Mouse (Mus musculus): ENCODE measurements around the gene Adssl1. TPM values are rescaled to one million over a fixed set of nuclear protein-coding genes. Genes with fewer than 3 reads are reported as not detected.

Adssl1 gene
- total and polyA plus RNA-seq, 3 experiments = 0.05 TPM; not detected in 2

DNA sequence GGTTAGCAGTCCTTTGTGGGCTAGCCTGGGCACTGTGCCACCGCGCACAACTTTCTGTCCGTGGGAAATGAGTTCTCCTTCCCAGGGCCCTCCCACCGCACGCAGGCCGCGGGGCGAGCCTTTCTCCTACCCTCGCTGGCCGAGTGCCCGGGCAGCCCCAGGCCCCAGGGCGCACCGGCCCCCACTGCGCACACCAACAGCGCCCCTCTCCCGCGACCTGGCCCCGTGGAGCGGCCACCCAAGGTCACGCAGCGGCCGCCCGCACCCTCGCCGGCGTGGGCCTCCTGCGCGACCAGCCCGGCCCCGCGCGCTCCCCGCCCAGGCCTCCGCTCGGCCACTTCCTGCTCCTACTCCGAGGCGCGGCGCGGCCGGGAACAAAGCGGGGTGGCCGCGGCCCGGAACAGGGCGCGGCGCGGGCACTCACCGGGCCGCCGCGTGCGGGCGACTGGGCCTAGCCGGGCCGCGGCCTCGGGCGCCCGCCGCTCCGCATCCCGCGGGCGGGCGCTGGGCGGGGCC, 53.8 kb downstream of the Adssl1 start:
- Histone ChIP-seq H3K9me3 (replicated peaks) (no peaks in the 10 kb centered on the region), H3K36me3 (replicated peaks) (peaks cover 41% of the 10 kb centered on the region), H3K27me3 (ENCODE audit: insufficient read depth, low read length) (peaks cover 21% of the 10 kb centered on the region), H3K4me1 (ENCODE audit: insufficient read depth, low read depth, low read length) (peaks cover 80% of the 10 kb centered on the region), H3K4me3 (ENCODE audit: low read depth, low read length) (peak overlapping the region; percentile 80)
- ATAC-seq (ENCODE audit: extremely low read depth, insufficient number of reproducible peaks, low FRiP score, poor library complexity, severe bottlenecking) (no peak), DNase-seq (ENCODE audit: low spot score) (peak; percentile 72)
- TF ChIP-seq TAL1 (conservative IDR thresholded peaks at IDR 0.05; ENCODE audit: low read depth, low read length) (no peak), POLR2AphosphoS5 (IDR thresholded peaks at IDR 0.05; ENCODE audit: insufficient replicate concordance, low read depth, low read length) (no peak), CTCF (IDR thresholded peaks at IDR 0.05; ENCODE audit: low read depth, low read length) (no peak), GATA2 (IDR thresholded peaks at IDR 0.05; ENCODE audit: borderline replicate concordance, low read depth, low read length) (no peak), GATA1 (IDR thresholded peaks at IDR 0.05; ENCODE audit: borderline replicate concordance, low read length) (no peak)

DNA sequence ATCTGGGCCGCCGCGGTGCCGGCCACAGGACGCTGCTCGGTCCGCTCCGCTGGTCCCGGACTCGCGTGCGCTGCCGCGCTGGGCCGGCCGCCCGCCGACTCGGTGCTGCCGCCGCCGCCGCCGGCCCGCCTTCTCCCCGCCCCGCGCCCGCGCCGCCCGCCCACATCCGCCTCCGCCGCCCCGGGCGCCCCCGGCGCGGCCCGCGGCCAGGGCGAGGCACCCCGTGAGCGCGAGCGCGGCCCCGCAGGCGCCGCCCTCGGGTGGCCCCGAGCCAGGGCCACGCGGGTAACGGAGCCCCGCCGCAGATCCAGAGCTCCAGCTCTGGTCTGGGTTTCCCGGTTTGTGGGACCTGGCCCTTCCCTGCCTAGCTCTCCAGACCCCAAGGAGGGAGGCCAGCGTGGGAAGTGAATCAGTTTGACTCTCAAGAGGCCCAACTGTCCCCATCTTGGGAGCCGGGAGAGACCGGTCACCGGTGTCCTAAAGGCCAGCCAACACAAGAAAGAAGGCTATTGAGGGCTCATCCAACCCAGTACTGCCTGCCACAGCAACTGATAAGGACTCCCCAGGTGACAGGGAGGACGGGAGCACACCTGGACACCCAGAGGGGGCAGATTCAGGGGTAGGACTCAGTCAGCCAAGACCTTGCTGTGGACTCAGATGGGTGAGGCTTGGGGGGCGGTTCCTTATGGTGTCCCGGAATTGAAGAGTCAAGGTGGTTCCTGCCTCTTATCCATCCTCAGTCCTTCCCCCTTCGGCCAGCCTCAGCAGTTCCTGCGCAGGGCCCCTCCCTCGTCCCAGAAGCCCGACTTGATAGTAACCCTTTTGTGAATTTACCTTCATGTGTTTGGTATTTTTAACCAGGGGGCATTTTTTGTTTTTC, 54.5 kb downstream of the Adssl1 start, which contains the start of gene Akt1:
Gene Akt1, minus strand, starts transcription at position 753 of the 880 bp plus-strand sequence.
- DNase-seq (ENCODE audit: low spot score) (peak; percentile 95), ATAC-seq (ENCODE audit: extremely low read depth, insufficient number of reproducible peaks, low FRiP score, poor library complexity, severe bottlenecking) (peak; percentile 68)
- peaks cover 3% of the 10 kb centered on the region for H3K9me3 ChIP-seq (replicated peaks)
- H3K4me1 ChIP-seq (ENCODE audit: insufficient read depth, low read depth, low read length) = peaks cover 78% of the 10 kb centered on the region
- TF ChIP-seq TAL1 (conservative IDR thresholded peaks at IDR 0.05; ENCODE audit: low read depth, low read length) = no peak
- no peak for TF ChIP-seq POLR2AphosphoS5 (IDR thresholded peaks at IDR 0.05; ENCODE audit: insufficient replicate concordance, low read depth, low read length)
- no peak for TF ChIP-seq GATA1 (IDR thresholded peaks at IDR 0.05; ENCODE audit: borderline replicate concordance, low read length)
- no peak for TF ChIP-seq CTCF (IDR thresholded peaks at IDR 0.05; ENCODE audit: low read depth, low read length)
- TF ChIP-seq GATA2 (IDR thresholded peaks at IDR 0.05; ENCODE audit: borderline replicate concordance, low read depth, low read length) = no peak
- H3K4me3 ChIP-seq (ENCODE audit: low read depth, low read length) = peak within 1 kb of the TSS; percentile 80
- peaks cover 28% of the 10 kb centered on the region for H3K27me3 ChIP-seq (ENCODE audit: insufficient read depth, low read length)
- H3K36me3 ChIP-seq (replicated peaks) = peaks cover 33% of the 10 kb centered on the region

GRCm38 (mm10) chr12:112675245-112676035, 55.6 kb downstream of the Adssl1 start:
- Histone ChIP-seq H3K36me3 (replicated peaks) (peaks cover 23% of the 10 kb centered on the region), H3K9me3 (replicated peaks) (peaks cover 7% of the 10 kb centered on the region), H3K27me3 (ENCODE audit: insufficient read depth, low read length) (peaks cover 38% of the 10 kb centered on the region), H3K4me3 (ENCODE audit: low read depth, low read length) (peak overlapping the region; percentile 80), H3K4me1 (ENCODE audit: insufficient read depth, low read depth, low read length) (peaks cover 74% of the 10 kb centered on the region)
- TF ChIP-seq GATA2 (IDR thresholded peaks at IDR 0.05; ENCODE audit: borderline replicate concordance, low read depth, low read length) (no peak), TAL1 (conservative IDR thresholded peaks at IDR 0.05; ENCODE audit: low read depth, low read length) (no peak), CTCF (IDR thresholded peaks at IDR 0.05; ENCODE audit: low read depth, low read length) (peak; percentile 86), GATA1 (IDR thresholded peaks at IDR 0.05; ENCODE audit: borderline replicate concordance, low read length) (no peak), POLR2AphosphoS5 (IDR thresholded peaks at IDR 0.05; ENCODE audit: insufficient replicate concordance, low read depth, low read length) (no peak)
- peak; percentile 56 for ATAC-seq (ENCODE audit: extremely low read depth, insufficient number of reproducible peaks, low FRiP score, poor library complexity, severe bottlenecking)
- DNase-seq (ENCODE audit: low spot score) = peak; percentile 94

- ATAC-seq (ENCODE audit: extremely low read depth, insufficient number of reproducible peaks, low FRiP score, poor library complexity, severe bottlenecking) = no peak
- peaks cover 6% of the 10 kb centered on the region for H3K36me3 ChIP-seq (replicated peaks)
- peaks cover 66% of the 10 kb centered on the region for H3K4me1 ChIP-seq (ENCODE audit: insufficient read depth, low read depth, low read length)
- no peak overlapping the region for H3K4me3 ChIP-seq (ENCODE audit: low read depth, low read length)
- no peak for DNase-seq (ENCODE audit: low spot score)
- H3K9me3 ChIP-seq (replicated peaks) = peaks cover 7% of the 10 kb centered on the region
- TF ChIP-seq GATA2 (IDR thresholded peaks at IDR 0.05; ENCODE audit: borderline replicate concordance, low read depth, low read length) (no peak), POLR2AphosphoS5 (IDR thresholded peaks at IDR 0.05; ENCODE audit: insufficient replicate concordance, low read depth, low read length) (no peak), GATA1 (IDR thresholded peaks at IDR 0.05; ENCODE audit: borderline replicate concordance, low read length) (no peak), TAL1 (conservative IDR thresholded peaks at IDR 0.05; ENCODE audit: low read depth, low read length) (no peak), CTCF (IDR thresholded peaks at IDR 0.05; ENCODE audit: low read depth, low read length) (no peak)
- H3K27me3 ChIP-seq (ENCODE audit: insufficient read depth, low read length) = peaks cover 55% of the 10 kb centered on the region
These were observed 57.2 kb downstream of the Adssl1 start for GRCm38 (mm10) chr12:112677076-112677475.

DNA sequence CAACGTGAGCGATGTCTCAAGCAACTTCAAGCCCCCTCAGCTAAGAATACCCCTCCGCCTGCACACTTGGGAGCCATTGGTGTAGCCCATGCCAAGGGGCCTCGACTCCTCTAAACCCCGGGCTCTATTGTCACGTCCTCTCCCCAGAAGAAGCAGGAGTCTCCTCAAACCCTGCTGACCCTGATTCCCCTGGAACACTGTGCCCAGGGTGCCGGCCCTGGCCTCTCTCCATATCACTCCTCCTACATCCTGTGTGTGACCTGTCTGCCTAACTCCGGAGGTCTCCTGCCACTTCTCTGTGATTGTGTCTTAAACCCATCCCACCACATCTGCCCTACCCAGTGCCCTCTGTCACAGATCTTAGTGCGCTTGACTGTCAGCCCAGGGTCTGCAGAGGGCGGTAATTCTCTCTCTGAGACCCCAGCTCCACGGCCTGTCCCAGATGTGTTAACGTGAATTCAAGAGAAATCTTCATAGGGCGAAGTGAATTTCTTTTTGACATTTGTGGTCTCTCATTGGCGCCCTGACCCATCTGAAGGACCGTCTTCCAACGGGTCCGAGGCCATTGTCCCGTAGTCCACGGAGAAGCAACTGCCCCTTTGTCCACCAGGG, 58.2 kb downstream of the Adssl1 start:
- Histone ChIP-seq H3K9me3 (replicated peaks) (peaks cover 7% of the 10 kb centered on the region), H3K4me3 (ENCODE audit: low read depth, low read length) (peak overlapping the region; percentile 71), H3K36me3 (replicated peaks) (no peaks in the 10 kb centered on the region), H3K27me3 (ENCODE audit: insufficient read depth, low read length) (peaks cover 63% of the 10 kb centered on the region), H3K4me1 (ENCODE audit: insufficient read depth, low read depth, low read length) (peaks cover 61% of the 10 kb centered on the region)
- DNase-seq (ENCODE audit: low spot score) (no peak), ATAC-seq (ENCODE audit: extremely low read depth, insufficient number of reproducible peaks, low FRiP score, poor library complexity, severe bottlenecking) (no peak)
- TF ChIP-seq CTCF (IDR thresholded peaks at IDR 0.05; ENCODE audit: low read depth, low read length) (no peak), TAL1 (conservative IDR thresholded peaks at IDR 0.05; ENCODE audit: low read depth, low read length) (no peak), GATA2 (IDR thresholded peaks at IDR 0.05; ENCODE audit: borderline replicate concordance, low read depth, low read length) (no peak), GATA1 (IDR thresholded peaks at IDR 0.05; ENCODE audit: borderline replicate concordance, low read length) (no peak), POLR2AphosphoS5 (IDR thresholded peaks at IDR 0.05; ENCODE audit: insufficient replicate concordance, low read depth, low read length) (no peak)

Measured in G1E (cell line).